Mouse (Mus musculus) embryo, embryonic 10 days (tissue): Measurements from ENCODE around the gene Trp53.
A peak's percentile ranks its signal among the peaks of the same experiment; 100 is the strongest.
"Not testable (repeated sequence)": the region's sequence is repeated elsewhere in the genome, so short reads cannot be mapped to it uniquely, and the experiment has no call there.

Source experiments
- DNase-seq: peaks from one replicate; pipeline ENCODE4 v3.0.0-alpha.2; 2015; ENCODE audit warnings: low spot score

Trp53 gene

GRCm38 (mm10) chr11:69594853-69595252 is 14.7 kb downstream of the Trp53 start:
- no peak for DNase-seq

- peak; percentile 46 for DNase-seq
Measured at GRCm38 (mm10) chr11:69599436-69599835, 19.3 kb downstream of the Trp53 start.

GRCm38 (mm10) chr11:69600098-69600497 is 19.9 kb downstream of the Trp53 start:
- DNase-seq, result peak; percentile 77

- DNase-seq, result no peak
Measured at GRCm38 (mm10) chr11:69601768-69602167, 21.6 kb downstream of the Trp53 start.

GRCm38 (mm10) chr11:69603516-69603915 is 23.4 kb downstream of the Trp53 start:
- no peak for DNase-seq

GRCm38 (mm10) chr11:69604347-69604746 is 24.2 kb downstream of the Trp53 start:
- no peak for DNase-seq

GRCm38 (mm10) chr11:69604795-69605664 is 24.9 kb downstream of the Trp53 start:
- no peak for DNase-seq

- DNase-seq, result peak; percentile 83
Measured at GRCm38 (mm10) chr11:69605726-69606490, 25.7 kb downstream of the Trp53 start, which contains the start of gene Atp1b2. Gene Atp1b2 (minus strand): TSS chr11:69605942.

GRCm38 (mm10) chr11:69606491-69606795 is 26.3 kb downstream of the Trp53 start:
- no peak for DNase-seq

- no peak for DNase-seq
Measured at GRCm38 (mm10) chr11:69606832-69607231, 26.7 kb downstream of the Trp53 start.

GRCm38 (mm10) chr11:69608525-69608924 is 28.4 kb downstream of the Trp53 start:
- no peak for DNase-seq

- DNase-seq, result no peak
Measured at GRCm38 (mm10) chr11:69609416-69609815, 29.3 kb downstream of the Trp53 start.

- no peak for DNase-seq
Measured at GRCm38 (mm10) chr11:69610899-69611298, 30.7 kb downstream of the Trp53 start.

- DNase-seq, result peak; percentile 90
Measured at GRCm38 (mm10) chr11:69613553-69614256, 33.5 kb downstream of the Trp53 start.

- not testable (repeated sequence) for DNase-seq
Measured at GRCm38 (mm10) chr11:69614257-69614588, 34.1 kb downstream of the Trp53 start.

GRCm38 (mm10) chr11:69616781-69617180 is 36.6 kb downstream of the Trp53 start:
- DNase-seq, result no peak

- DNase-seq, result no peak
Measured at GRCm38 (mm10) chr11:69617805-69618204, 37.6 kb downstream of the Trp53 start, which contains the start of gene Shbg. Gene Shbg (minus strand): TSS chr11:69617905.

GRCm38 (mm10) chr11:69620394-69621081 is 40.4 kb downstream of the Trp53 start:
- DNase-seq, result no peak

GRCm38 (mm10) chr11:69621571-69622268 is 41.6 kb downstream of the Trp53 start, which contains the start of gene Sat2:
Gene Sat2 (plus strand): TSS chr11:69622024.
- peak; percentile 81 for DNase-seq

GRCm38 (mm10) chr11:69622406-69622805 is 42.2 kb downstream of the Trp53 start:
- DNase-seq, result no peak

GRCm38 (mm10) chr11:69623006-69623405 is 42.8 kb downstream of the Trp53 start:
- no peak for DNase-seq
